Mouse (Mus musculus): ENCODE data around the gene Defa31. TPM values are rescaled to one million over a fixed set of nuclear protein-coding genes. Genes with fewer than 3 reads are reported as not detected.
"Not testable (repeated sequence)": the region's sequence is repeated elsewhere in the genome, so short reads cannot be mapped to it uniquely, and the experiment has no call there.

Defa31 gene
- not detected in 2 replicates for total RNA-seq (2017)

- not testable (repeated sequence) for ATAC-seq (ENCODE audit: extremely low read depth, insufficient number of reproducible peaks, low FRiP score, poor library complexity, severe bottlenecking)
Observed at GRCm38 (mm10) chr8:21191314-21191713, at the start of gene Defa31. Gene Defa31, plus strand, starts transcription at chr8:21191614.

DNA sequence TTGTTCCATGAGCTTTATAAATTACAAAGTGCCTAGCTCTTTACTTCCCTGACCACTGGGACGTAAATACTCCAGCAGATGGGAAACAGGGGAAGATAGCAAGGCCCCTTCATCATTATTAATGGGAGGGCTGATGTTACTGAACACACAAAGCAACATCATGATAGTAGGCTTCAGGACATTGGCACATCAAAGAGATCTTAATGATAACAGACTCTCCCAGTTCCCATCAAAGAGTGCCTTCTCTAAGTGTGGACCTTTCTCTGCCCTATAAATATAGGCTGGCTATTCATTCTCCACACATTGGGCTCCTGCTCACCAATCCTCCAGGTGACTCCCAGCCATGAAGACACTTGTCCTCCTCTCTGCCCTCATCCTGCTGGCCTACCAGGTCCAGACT is 29.4 kb upstream of the Defa31 start, which contains the start of gene Defa22:
TSS of gene Defa22 (plus strand) at position 301 of the 400 bp plus-strand sequence.
- not testable (repeated sequence) for ATAC-seq (ENCODE audit: extremely low read depth, insufficient number of reproducible peaks, low FRiP score, poor library complexity, severe bottlenecking)

DNA sequence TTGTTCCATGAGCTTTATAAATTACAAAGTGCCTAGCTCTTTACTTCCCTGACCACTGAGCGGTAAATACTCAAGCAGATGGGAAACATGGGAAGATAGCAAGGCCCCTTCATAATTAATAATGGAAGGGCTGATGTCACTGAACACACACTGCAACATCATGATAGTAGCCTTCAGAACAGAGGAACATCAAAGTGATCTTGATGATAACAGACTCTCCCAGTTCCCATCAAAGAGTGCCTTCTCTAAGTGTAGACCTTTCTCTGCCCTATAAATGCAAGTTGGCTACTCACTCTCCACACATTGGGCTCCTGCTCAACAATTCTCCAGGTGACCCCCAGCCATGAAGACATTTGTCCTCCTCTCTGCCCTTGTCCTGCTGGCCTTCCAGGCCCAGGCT is 9.8 kb downstream of the Defa31 start, which contains the start of gene Gm15293:
TSS of gene Gm15293 (plus strand) at position 301 of the 400 bp plus-strand sequence.
- not testable (repeated sequence) for ATAC-seq (ENCODE audit: extremely low read depth, insufficient number of reproducible peaks, low FRiP score, poor library complexity, severe bottlenecking)

Other genes with a start within 250 kb of the Defa31 start
- gene AY761185, start 246.9 kb upstream of the Defa31 start, total RNA-seq (2017) = not detected in 2 replicates
- not detected in 2 replicates for gene Defa21, start 166.1 kb upstream of the Defa31 start, total RNA-seq (2017)
- not detected in 2 replicates for gene Defa23, start 136.6 kb upstream of the Defa31 start, total RNA-seq (2017)
- not detected in 2 replicates for gene Defa35, start 126.6 kb upstream of the Defa31 start, total RNA-seq (2017)
- not detected in 2 replicates for gene Defa25, start 107.2 kb upstream of the Defa31 start, total RNA-seq (2017)
- gene Gm14851, start 95.6 kb upstream of the Defa31 start, total RNA-seq (2017) = not detected in 2 replicates
- gene Defa30, start 57.0 kb upstream of the Defa31 start, total RNA-seq (2017) = not detected in 2 replicates
- not detected in 2 replicates for gene Defa22, start 29.3 kb upstream of the Defa31 start, total RNA-seq (2017)
- not detected in 2 replicates for gene Gm15293, start 9.9 kb downstream of the Defa31 start, total RNA-seq (2017)
- not detected in 2 replicates for gene Gm15292, start 58.1 kb downstream of the Defa31 start, total RNA-seq (2017)
- not detected in 2 replicates for gene Defa27, start 123.9 kb downstream of the Defa31 start, total RNA-seq (2017)
- not detected in 2 replicates for gene Defa29, start 135.4 kb downstream of the Defa31 start, total RNA-seq (2017)
- gene Defa2, start 186.9 kb downstream of the Defa31 start, total RNA-seq (2017) = not detected in 2 replicates
- not detected in 2 replicates for gene Defa33, start 200.2 kb downstream of the Defa31 start, total RNA-seq (2017)
- not detected in 2 replicates for gene Defa36, start 235.8 kb downstream of the Defa31 start, total RNA-seq (2017)